Mouse (Mus musculus) hindlimb bud, embryonic 11.5 days (tissue): ENCODE data around the gene Ptger1.

Experiments used
- DNase-seq: peaks from one replicate; pipeline ENCODE4 v3.0.0-alpha.2; 2012; ENCODE audit warnings: low read depth, low spot score; ENCODE audit errors: extremely low spot score

The Ptger1 gene

DNA sequence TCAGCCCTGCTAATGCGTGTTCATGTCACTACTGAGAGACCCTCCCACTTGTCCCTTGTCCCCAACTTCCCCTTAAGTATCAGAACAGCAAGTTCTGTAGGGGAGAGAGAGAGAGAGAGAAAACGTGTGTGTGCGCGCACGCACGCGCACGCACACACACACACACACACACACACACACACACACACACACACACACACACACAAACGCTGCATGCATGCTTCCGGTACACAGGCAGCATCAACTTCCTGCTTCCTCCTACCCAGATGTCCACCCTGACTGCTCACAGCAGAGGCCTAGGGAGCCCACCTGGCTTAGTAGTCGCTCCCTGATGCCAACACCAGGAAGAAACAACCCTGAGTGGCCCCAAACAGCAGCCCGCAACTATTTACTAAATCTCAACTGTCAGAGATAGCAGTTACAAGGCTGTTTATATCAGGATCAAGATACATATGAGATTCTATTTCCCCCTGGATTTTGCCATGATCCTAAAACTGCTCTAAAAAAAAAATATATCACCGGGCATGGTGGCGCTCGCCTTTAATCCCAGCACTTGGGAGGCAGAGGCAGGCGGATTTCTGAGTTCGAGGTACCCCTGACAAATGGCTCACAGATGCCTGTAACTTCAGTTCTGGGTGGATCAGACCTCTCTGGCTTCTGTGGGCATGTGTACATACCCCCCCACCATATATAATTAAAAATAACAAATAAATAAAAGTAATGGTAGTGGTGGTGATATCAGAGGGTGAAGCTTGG is 29.1 kb downstream of the Ptger1 start:
- no peak for DNase-seq

DNA sequence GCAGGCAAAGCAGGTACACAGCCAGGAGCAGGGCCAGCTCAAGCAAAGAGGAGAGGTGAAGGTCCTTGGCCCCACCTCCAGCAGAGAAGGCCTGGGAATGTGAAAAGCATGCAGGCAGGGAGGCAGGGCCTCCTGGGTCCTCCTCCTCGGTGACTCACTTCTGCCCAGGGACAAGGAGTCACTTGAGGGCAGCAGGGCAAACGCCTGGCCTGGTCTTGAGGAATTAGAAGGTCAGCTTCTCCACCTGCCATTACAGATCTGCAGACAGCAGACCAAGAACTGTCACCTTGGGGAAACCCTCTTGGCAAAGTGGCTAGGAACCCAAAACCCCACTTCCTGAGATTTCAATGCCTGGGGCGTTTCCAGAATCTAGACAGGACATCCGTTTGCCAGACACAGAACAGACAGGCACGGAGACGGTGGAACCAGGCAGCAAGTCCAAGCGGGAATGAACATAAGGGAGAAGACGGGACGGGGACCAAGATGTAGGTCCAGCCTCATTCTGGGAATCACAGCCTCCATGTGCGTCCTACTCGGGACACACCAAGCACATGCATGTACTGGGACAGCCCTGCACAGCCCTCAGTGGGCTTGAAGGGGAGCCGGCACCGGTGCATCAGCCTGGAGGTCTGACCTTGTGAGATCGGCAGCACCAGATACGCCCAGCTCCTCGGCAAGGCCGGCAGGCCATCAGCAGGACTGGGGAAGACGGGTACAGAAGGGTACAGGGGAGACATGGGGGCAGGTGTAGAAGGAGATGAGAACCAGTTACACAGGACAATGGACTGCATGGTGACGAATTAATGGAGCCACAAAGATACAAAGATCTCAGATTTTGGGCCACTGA is 31.1 kb downstream of the Ptger1 start:
- DNase-seq = no peak

DNA sequence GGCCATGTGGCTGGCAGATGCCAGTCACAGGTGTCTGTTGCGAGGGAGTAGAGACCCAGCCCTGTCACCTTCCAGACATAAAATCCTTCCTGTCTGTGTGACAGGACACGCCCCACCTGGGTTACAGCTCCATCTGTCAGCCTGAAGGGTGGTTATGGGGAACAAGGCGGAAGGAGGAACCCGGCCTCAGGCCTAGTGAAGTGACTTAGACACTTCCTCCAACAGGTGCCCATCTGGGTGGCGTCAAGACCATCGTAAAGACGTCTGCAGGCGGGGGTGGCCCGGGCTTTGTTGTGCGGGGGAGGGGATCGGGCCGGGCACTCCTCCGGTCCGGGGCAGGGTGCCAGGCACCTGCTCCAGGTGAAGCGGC is 31.8 kb downstream of the Ptger1 start:
- DNase-seq = no peak

- DNase-seq = no peak
Measured at GRCm38 (mm10) chr8:83698661-83699453, 32.4 kb downstream of the Ptger1 start, which contains the start of gene Pkn1. Gene Pkn1 (minus strand): TSS chr8:83699179.

DNA sequence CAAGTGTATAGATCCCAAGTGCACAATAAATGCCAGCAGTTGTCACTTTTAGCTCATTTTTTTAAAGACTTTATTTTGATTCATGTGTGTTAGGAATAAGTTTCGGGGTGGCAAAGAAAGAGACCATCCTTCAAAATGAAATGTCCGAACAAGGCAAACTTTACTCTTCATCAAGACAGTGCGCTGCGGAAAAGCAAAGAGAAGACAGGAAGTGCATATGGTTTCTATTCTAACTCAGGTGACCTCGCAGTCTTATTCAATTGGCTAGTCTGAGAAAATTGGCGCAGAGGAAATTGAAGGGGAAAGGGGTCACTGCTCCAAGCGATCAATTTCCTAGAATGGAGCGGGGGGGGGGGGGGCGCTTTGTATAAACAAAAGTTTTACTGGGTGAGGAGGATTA is 33.1 kb downstream of the Ptger1 start:
- DNase-seq = no peak

DNA sequence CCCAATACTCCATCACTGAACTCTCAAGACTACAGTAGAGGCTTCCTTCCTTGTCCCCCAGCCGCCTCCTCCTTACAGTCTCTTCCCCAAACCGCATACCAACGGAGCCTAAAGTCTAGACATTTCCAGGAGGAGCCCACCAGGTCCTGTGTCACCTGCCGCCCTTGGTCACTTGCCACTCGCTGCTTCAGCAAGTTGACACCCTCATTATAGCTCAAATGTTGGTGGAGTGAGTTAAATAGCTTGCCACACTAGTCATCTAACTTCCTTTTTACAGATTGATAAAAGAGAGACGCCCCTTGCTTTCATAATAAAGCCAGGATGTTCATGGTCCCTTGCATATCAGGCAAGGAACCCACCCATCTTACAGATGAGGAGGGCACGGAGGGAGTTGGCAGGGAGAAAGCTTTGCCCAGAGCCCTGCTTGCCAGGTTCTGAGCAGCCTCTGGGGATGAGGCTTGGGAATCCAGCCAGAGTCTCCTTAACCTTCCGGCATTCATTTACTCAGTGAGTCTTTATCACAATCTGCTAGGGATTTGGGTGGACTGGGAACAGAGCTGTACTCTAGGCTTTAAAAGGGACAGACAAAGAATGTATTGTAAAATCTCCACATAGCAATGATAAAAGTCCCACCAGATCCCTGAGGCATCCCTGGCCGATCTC is 34.1 kb downstream of the Ptger1 start:
- no peak for DNase-seq

GRCm38 (mm10) chr8:83703426-83703825 is 36.9 kb downstream of the Ptger1 start:
- no peak for DNase-seq

- no peak for DNase-seq
Measured at GRCm38 (mm10) chr8:83706411-83706810, 39.9 kb downstream of the Ptger1 start.

DNA sequence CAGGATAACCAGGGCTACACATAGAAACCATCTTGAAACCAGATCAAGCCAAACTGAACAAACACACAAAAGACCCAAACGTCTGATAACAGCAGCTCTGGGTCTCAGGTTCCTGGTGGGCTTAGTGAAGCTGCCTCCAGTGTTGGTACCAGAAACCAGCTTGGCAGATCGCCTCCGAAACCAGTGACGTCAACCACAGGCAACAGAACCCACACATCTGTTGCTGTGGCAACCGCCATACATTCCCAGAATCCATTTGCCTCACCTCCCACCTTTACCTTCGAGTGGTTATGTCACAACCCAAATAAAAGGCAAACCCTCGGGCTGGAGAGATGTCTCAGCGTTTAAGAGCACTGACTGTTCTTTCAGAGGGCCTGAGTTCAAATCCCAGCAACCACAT is 41.1 kb downstream of the Ptger1 start:
- DNase-seq = no peak

DNA sequence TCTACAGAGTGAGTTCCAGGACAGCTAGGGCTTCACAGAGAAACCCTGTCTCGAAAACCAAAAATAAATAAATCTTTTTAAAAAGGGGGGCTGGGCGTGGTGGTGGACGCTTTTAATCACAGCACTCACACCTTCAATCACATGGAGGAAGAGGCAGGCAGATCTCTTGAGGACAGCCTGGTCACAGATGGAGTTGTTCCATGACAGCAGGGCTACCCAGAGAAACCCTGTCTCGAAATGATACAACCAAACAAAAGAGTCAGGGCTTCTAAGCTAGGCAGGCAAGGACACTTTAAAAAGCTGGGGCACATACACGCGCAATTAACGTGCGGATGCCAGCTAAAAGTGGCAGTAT is 48.2 kb downstream of the Ptger1 start:
- DNase-seq = no peak

DNA sequence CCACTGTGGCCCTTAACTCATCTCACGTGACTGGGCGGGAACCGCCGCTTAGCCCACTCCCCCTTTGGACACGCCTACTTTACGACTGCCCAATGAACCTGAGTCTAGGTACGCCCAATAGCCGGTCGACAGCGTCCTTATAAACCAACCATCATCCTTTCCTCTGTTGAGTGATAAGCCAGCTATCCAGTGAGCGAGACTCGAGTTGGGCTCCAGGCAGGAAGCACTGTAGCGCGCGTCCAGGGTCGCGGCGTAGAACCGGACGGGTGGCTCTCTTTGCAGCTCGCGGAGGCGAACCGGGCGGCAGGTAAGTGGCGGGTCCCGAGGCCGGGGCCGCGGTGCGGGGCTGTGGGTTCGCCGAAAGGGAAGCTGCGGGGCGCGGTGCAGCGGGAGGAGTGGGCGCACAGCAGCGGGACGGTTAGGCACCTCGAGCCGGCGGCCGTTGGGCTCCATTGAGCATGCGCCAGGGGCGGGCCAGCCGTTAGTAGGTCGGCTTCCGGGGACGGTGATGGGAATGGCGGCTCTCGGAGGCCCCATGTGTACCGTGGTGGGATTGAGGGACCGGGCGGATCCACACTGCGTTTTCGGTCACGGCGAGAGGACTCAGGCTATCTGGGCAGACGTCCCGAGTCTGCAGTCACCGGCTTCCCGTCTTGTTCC is 48.7 kb downstream of the Ptger1 start, which contains the start of gene Ddx39:
TSS of gene Ddx39 (plus strand) at position 147 of the 660 bp plus-strand sequence.
- peak; percentile 97 for DNase-seq

DNA sequence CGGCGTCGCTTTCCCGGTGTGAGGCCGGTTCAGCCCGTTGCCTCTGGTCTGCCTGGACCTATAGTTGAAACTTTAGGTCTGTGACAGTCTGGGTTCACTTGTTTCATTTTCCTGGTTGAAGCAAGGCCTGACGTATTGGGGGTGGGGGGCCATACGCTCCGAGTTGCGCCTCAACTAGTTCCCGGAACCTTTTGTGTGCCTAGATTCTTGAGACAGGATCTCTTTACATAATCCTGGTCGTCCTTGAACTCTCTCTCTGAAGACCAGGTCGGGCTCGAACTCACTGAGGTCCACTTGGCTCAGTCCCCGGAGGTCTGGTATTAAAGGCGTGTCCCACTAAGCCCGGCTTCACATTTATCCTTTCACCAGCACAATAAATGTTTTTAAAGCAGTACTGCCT is 49.3 kb downstream of the Ptger1 start:
- no peak for DNase-seq

DNA sequence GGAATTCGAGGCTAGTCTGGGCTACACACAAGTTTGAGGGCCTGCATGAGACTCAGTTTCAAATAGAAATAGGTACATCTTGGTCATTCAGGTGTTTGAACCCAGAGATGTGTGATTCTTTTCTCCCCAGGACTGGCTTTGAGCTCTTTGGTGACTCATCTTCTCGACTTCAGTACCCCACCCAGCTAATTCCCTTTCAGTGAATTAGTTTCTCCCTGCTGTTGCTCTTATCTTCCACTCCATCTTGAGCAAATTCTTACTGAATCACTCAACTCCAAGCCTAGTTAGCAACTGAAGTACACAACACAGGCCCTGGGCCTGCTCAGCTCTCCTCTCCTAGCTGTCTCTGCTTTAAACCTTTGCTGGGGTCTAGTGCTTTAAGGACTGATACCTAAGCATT is 50.1 kb downstream of the Ptger1 start:
- no peak for DNase-seq

- no peak for DNase-seq
Measured at GRCm38 (mm10) chr8:83719048-83719447, 52.6 kb downstream of the Ptger1 start.

DNA sequence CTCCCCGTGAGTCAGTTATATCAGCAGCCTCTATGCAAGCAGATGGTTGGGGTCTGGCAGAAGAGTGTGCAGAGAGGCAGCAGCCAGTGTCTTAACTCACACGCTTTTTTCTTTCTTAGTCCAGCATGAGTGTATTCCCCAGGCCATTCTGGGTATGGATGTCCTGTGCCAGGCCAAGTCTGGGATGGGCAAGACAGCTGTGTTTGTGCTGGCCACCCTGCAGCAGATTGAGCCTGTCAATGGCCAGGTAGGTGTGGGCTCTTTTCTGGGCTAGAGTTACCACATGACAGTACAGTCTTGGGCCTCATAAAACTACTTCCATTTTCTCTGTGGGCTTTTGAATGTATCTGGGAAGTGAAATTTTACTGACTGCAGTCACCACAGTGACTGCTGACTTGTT is 53.2 kb downstream of the Ptger1 start:
- no peak for DNase-seq

- DNase-seq = no peak
Measured at GRCm38 (mm10) chr8:83721405-83722025, 55.0 kb downstream of the Ptger1 start.
